Mouse (Mus musculus) bone marrow macrophage, adult 2 months (primary cell): ENCODE measurements around the gene Syn3.

ENCODE experiments used
- CTCF ChIP-seq: IDR thresholded peaks from 2 replicates; pipeline ENCODE4 v1.5.1; 2012; ENCODE audit warnings: low read depth, mild to moderate bottlenecking, low read length, moderate library complexity
- POLR2A ChIP-seq: IDR thresholded peaks from 2 replicates; pipeline ENCODE4 v1.6.1; 2012; ENCODE audit warnings: mild to moderate bottlenecking, low read depth, low read length, borderline replicate concordance

DNA sequence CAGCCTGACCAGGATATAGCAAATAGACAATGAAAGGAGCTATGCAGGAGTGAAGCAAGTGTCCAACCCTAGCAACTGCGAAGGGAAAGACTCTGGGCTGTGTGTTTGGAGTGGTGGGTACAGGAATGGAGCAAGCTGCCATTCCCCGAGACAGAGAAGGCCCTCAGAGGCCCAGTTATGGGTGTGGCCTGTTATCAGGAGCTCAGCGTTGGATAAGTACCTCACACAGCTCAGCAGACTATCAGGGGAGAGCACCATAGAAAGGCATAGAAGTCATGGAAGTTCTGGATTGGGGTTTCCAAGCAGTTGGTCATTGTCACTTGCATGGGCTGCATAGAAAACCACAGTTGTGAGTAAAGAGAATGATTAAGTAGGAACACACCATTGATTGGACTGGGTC is 165.8 kb downstream of the Syn3 start:
- TF ChIP-seq CTCF, result no peak
- TF ChIP-seq POLR2A, result no peak
